ENCODE assay signal across 8 mouse cellular contexts in the genomic region with DNA sequence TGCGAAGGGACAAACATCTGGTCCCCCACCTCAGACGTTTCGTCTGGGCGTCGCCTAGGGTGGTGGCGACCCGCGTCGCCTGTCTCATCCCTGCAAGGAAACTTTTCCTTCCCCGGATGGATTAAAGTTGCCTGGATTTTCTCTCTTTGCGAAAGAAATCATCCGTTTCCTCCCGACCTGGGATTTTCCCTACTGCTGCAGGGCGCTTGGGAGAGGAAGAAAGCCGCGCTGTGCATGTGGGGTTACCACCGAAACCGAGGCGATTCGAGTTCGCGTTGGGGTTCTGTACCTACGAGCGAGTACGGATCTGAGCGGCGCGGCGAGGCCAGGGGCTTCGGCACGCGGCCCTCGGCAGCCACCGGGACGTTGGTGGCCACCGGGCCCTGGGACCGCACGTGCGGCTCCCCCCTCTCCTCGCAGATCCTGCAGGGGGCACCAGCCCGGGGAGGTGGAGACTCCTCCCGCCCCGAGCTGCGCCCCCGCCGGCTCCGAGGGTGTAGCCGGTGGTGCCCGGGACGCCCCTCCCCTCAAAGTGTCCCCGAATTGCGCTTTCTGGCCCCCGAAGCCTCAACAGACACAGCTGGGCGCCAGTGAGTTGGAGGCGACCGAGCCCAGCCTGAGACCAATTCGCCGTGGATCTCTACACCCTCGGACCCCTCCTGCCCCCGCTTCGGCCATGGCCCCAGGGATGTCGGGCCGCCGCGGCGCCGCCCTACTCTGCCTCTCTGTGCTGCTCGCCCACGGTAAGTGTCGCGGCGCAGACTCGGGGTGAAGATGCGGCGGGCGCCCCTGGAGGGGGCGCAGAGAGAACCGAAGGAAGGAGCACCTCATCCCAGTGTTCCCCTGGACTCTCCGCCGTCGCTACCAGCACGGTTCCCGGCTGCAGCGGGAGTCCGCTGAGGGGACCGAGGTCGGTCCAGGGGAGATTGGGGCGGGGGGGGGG. TPM values are rescaled to one million over a fixed set of nuclear protein-coding genes. Genes with fewer than 3 reads are reported as not detected.
DNase-seq lines count a peak whose midpoint lies in the region; ATAC-seq lines count a peak whose summit lies in the region.

A gene (plus strand): TSS at position 530 of the 943 bp plus-strand sequence.

- peaks cover 85% of the 10 kb centered on the region for H3K27me3 ChIP-seq in embryonic facial prominence, embryonic 15.5 days
- H3K27me3 ChIP-seq in intestine, embryonic 14.5 days (replicated peaks; ENCODE audit: control insufficient read depth, insufficient read depth, low read length) = peaks cover 87% of the 10 kb centered on the region
- peaks cover 55% of the 10 kb centered on the region for H3K27me3 ChIP-seq in midbrain, embryonic 11.5 days (ENCODE audit: control insufficient read depth, insufficient read depth, low read length)

- ATAC-seq in embryonic facial prominence, embryonic 15.5 days (ENCODE audit: insufficient number of reproducible peaks, low FRiP score, low TSS enrichment, low read depth) = no peak
- ATAC-seq in intestine, embryonic 14.5 days (replicated peaks; ENCODE audit: low FRiP score, low TSS enrichment, low read depth) = peak; percentile 44; the same call in 1 of the 2 replicates
- peak; percentile 52 for ATAC-seq in midbrain, embryonic 11.5 days (ENCODE audit: low FRiP score)

- no peaks in the 10 kb centered on the region for H3K36me3 ChIP-seq in embryonic facial prominence, embryonic 15.5 days
- no peaks in the 10 kb centered on the region for H3K36me3 ChIP-seq in intestine, embryonic 14.5 days (ENCODE audit: control insufficient read depth, insufficient read depth, low read length)
- no peaks in the 10 kb centered on the region for H3K36me3 ChIP-seq in midbrain, embryonic 11.5 days (ENCODE audit: control insufficient read depth, insufficient read depth, low read length)

- peak within 1 kb of the TSS; percentile 28 for H3K9ac ChIP-seq in embryonic facial prominence, embryonic 15.5 days
- H3K9ac ChIP-seq in intestine, embryonic 14.5 days (ENCODE audit: low read length) = peak within 1 kb of the TSS; percentile 44
- peak within 1 kb of the TSS; percentile 60 for H3K9ac ChIP-seq in midbrain, embryonic 11.5 days (ENCODE audit: low read length)

- H3K27ac ChIP-seq in embryonic facial prominence, embryonic 15.5 days (replicated peaks) = no peak within 1 kb of the TSS
- no peak within 1 kb of the TSS for H3K27ac ChIP-seq in intestine, embryonic 14.5 days (ENCODE audit: low read depth)
- H3K27ac ChIP-seq in midbrain, embryonic 11.5 days (ENCODE audit: low read depth, low read length) = no peak within 1 kb of the TSS

- WGBS in embryonic facial prominence, embryonic 15.5 days = 2% methylated on average over 87 of the region's 88 CpGs
- under 1% methylated on average over 86 of the region's 88 CpGs for WGBS in intestine, embryonic 14.5 days
- WGBS in midbrain, embryonic 11.5 days = under 1% methylated on average over 83 of the region's 88 CpGs

- peak; percentile 8 to 25 for DNase-seq in layer of hippocampus, adult 18-20 months (ENCODE audit: low spot score in 2 of 2)
- DNase-seq in layer of hippocampus, adult 11-12 months (ENCODE audit: low spot score) = no peak
- DNase-seq in adrenal gland, postnatal 25 days = peak; percentile 12
- DNase-seq in intestine, embryonic 14.5 days (ENCODE audit: low spot score) = peak; percentile 75
- DNase-seq in midbrain, embryonic 11.5 days (ENCODE audit: low spot score, missing footprints) = peak; percentile 97
- DNase-seq in testis, postnatal 14 days (ENCODE audit: low spot score) = peak; percentile 17
- DNase-seq in adipocyte (ENCODE audit: low spot score) = no peak

- H3K4me1 ChIP-seq in embryonic facial prominence, embryonic 15.5 days = peaks cover 31% of the 10 kb centered on the region
- H3K4me1 ChIP-seq in intestine, embryonic 14.5 days (replicated peaks; ENCODE audit: control insufficient read depth, insufficient read depth, low read length) = peaks cover 13% of the 10 kb centered on the region
- H3K4me1 ChIP-seq in midbrain, embryonic 11.5 days (ENCODE audit: control insufficient read depth, insufficient read depth, low read length) = peaks cover 16% of the 10 kb centered on the region

- H3K9me3 ChIP-seq in embryonic facial prominence, embryonic 15.5 days (replicated peaks) = no peaks in the 10 kb centered on the region
- H3K9me3 ChIP-seq in intestine, embryonic 14.5 days (ENCODE audit: control insufficient read depth, low read length) = no peaks in the 10 kb centered on the region
- H3K9me3 ChIP-seq in midbrain, embryonic 11.5 days (ENCODE audit: control insufficient read depth, low read length) = no peaks in the 10 kb centered on the region

- H3K4me2 ChIP-seq in embryonic facial prominence, embryonic 15.5 days (replicated peaks) = peak within 1 kb of the TSS; percentile 98
- H3K4me2 ChIP-seq in intestine, embryonic 14.5 days (ENCODE audit: low read length) = peak within 1 kb of the TSS; percentile 89
- peak within 1 kb of the TSS; percentile 96 for H3K4me2 ChIP-seq in midbrain, embryonic 11.5 days

- H3K4me3 ChIP-seq in embryonic facial prominence, embryonic 15.5 days (replicated peaks) = peak within 1 kb of the TSS; percentile 55
- peak within 1 kb of the TSS; percentile 39 for H3K4me3 ChIP-seq in intestine, embryonic 14.5 days (ENCODE audit: low read depth, low read length)
- peak within 1 kb of the TSS; percentile 54 for H3K4me3 ChIP-seq in midbrain, embryonic 11.5 days (ENCODE audit: low read depth, low read length)

RNA-seq across cellular contexts. Expression of the gene that starts here (rescaled TPM):
- total RNA-seq in layer of hippocampus, adult 18-20 months (2021) = 1 to 10 TPM; 8.5 to 9.5 TPM
- total RNA-seq in adrenal gland, postnatal 25 days (2021) = 0.33 and 1.3 TPM in 2 replicates
- polyA plus RNA-seq in embryonic facial prominence, embryonic 15.5 days (2015; fragmentation: Nextera tagmentation; extraction: Ambion mirVana) = 0.44 and 1.0 TPM in 2 replicates
- 1.3 TPM in 2 replicates for polyA plus RNA-seq in intestine, embryonic 14.5 days (2014; fragmentation: Nextera tagmentation; extraction: Ambion mirVana)
- 1.0 and 1.6 TPM in 2 replicates for polyA plus RNA-seq in midbrain, embryonic 11.5 days (2014; fragmentation: Nextera tagmentation; extraction: Ambion mirVana)

Comparison
In these comparisons a context has a peak if more than half of its experiments do, and no peak if none do; other contexts are left out.
1. DNase-seq: peak in layer of hippocampus, adult 18-20 months (2 of 2), adrenal gland, postnatal 25 days (single experiment), intestine, embryonic 14.5 days (single experiment), midbrain, embryonic 11.5 days (single experiment) and testis, postnatal 14 days (single experiment); none in layer of hippocampus, adult 11-12 months (single experiment) and adipocyte (single experiment).
2. Peak in every context shown above with its lines, with median percentiles within 50 percentile points of each other: H3K4me2 ChIP-seq, H3K4me3 ChIP-seq and H3K9ac ChIP-seq.